23 mouse cellular contexts compared by ENCODE assay signal in genomic region chr19:19564657-19565056, GRCm38 (mm10).
DNase-seq lines count a peak whose midpoint lies in the region; ATAC-seq lines count a peak whose summit lies in the region.
"Had no signal": no experiment of that assay in that cellular context is flagged by ENCODE, and none has a peak within 500 bp of the region (broad histone marks: within the 10 kb centered on the region; RNA-seq: fewer than 3 reads in every experiment).

No protein-coding gene starts in this region.

- H3K27ac ChIP-seq in hindbrain, embryonic 13.5 days: no peak overlapping the region
- no peak overlapping the region for H3K27ac ChIP-seq in hindbrain, embryonic 11.5 days (ENCODE audit: low read depth, low read length)
- no peak overlapping the region for H3K27ac ChIP-seq in hindbrain, embryonic 16.5 days (ENCODE audit: low read depth, low read length)
- H3K27ac ChIP-seq: heart, embryonic 10.5 days; limb, embryonic 13.5 days; liver, embryonic 12.5 days; midbrain, embryonic 12.5 days; neural tube, embryonic 12.5 days had no signal

- no peaks in the 10 kb centered on the region for H3K4me1 ChIP-seq in hindbrain, embryonic 13.5 days (replicated peaks)
- H3K4me1 ChIP-seq in hindbrain, embryonic 11.5 days (replicated peaks; ENCODE audit: control insufficient read depth, insufficient read depth, low read length): no peaks in the 10 kb centered on the region
- H3K4me1 ChIP-seq in hindbrain, embryonic 16.5 days (ENCODE audit: control insufficient read depth, insufficient read depth, low read depth, low read length): no peaks in the 10 kb centered on the region
- H3K4me1 ChIP-seq: heart, embryonic 10.5 days; limb, embryonic 13.5 days; liver, embryonic 12.5 days; midbrain, embryonic 12.5 days; neural tube, embryonic 12.5 days had no signal

- H3K9ac ChIP-seq in hindbrain, embryonic 13.5 days: no peak overlapping the region
- no peak overlapping the region for H3K9ac ChIP-seq in hindbrain, embryonic 11.5 days (ENCODE audit: low read depth, low read length)
- no peak overlapping the region for H3K9ac ChIP-seq in hindbrain, embryonic 16.5 days (ENCODE audit: low read depth, low read length)
- H3K9ac ChIP-seq: limb, embryonic 13.5 days; liver, embryonic 12.5 days; midbrain, embryonic 12.5 days; neural tube, embryonic 12.5 days had no signal

- no peaks in the 10 kb centered on the region for H3K27me3 ChIP-seq in hindbrain, embryonic 13.5 days
- H3K27me3 ChIP-seq in hindbrain, embryonic 11.5 days (ENCODE audit: control insufficient read depth, insufficient read depth, low read length): no peaks in the 10 kb centered on the region
- no peaks in the 10 kb centered on the region for H3K27me3 ChIP-seq in hindbrain, embryonic 16.5 days (replicated peaks; ENCODE audit: control insufficient read depth, insufficient read depth, low read length)
- H3K27me3 ChIP-seq: limb, embryonic 13.5 days; liver, embryonic 12.5 days; midbrain, embryonic 12.5 days; neural tube, embryonic 12.5 days had no signal

- intact Hi-C loops in heart, postnatal 14 days (cut with DNase I): no loop called here

- no peaks in the 10 kb centered on the region for H3K9me3 ChIP-seq in hindbrain, embryonic 13.5 days
- H3K9me3 ChIP-seq in hindbrain, embryonic 11.5 days (ENCODE audit: control insufficient read depth, low read length): no peaks in the 10 kb centered on the region
- H3K9me3 ChIP-seq in hindbrain, embryonic 16.5 days (ENCODE audit: control insufficient read depth, low read length): no peaks in the 10 kb centered on the region
- H3K9me3 ChIP-seq: heart, embryonic 10.5 days; limb, embryonic 13.5 days; liver, embryonic 12.5 days; midbrain, embryonic 12.5 days; neural tube, embryonic 12.5 days had no signal

- 88% methylated on average over 2 of the region's 2 CpGs for WGBS in hindbrain, embryonic 13.5 days
- 89% methylated on average over 2 of the region's 2 CpGs for WGBS in hindbrain, embryonic 11.5 days
- WGBS in hindbrain, embryonic 16.5 days: 64% methylated on average over 2 of the region's 2 CpGs

- ATAC-seq in hindbrain, embryonic 13.5 days (ENCODE audit: low FRiP score): peak; percentile 69
- ATAC-seq in hindbrain, embryonic 11.5 days (ENCODE audit: low FRiP score): no peak
- peak; percentile 88 for ATAC-seq in hindbrain, embryonic 16.5 days
- ATAC-seq: CD4-positive, CD25-positive, alpha-beta regulatory T cell, adult 4 months; intestine, postnatal 0 days; liver, embryonic 12.5 days had no signal

- H3K4me2 ChIP-seq in hindbrain, embryonic 13.5 days: no peak overlapping the region
- no peak overlapping the region for H3K4me2 ChIP-seq in hindbrain, embryonic 11.5 days (replicated peaks; ENCODE audit: low read depth, low read length)
- no peak overlapping the region for H3K4me2 ChIP-seq in hindbrain, embryonic 16.5 days (ENCODE audit: low read length)
- H3K4me2 ChIP-seq: limb, embryonic 13.5 days; liver, embryonic 12.5 days; midbrain, embryonic 12.5 days; neural tube, embryonic 12.5 days had no signal

- H3K4me3 ChIP-seq in hindbrain, embryonic 13.5 days: no peak overlapping the region
- H3K4me3 ChIP-seq in hindbrain, embryonic 11.5 days (ENCODE audit: low read depth, low read length): no peak overlapping the region
- H3K4me3 ChIP-seq in hindbrain, embryonic 16.5 days (ENCODE audit: low read length): no peak overlapping the region
- H3K4me3 ChIP-seq: heart, embryonic 10.5 days; limb, embryonic 13.5 days; liver, embryonic 12.5 days; midbrain, embryonic 12.5 days; neural tube, embryonic 12.5 days had no signal

- no peaks in the 10 kb centered on the region for H3K36me3 ChIP-seq in hindbrain, embryonic 13.5 days
- H3K36me3 ChIP-seq in hindbrain, embryonic 11.5 days (ENCODE audit: control insufficient read depth, insufficient read depth, low read length): no peaks in the 10 kb centered on the region
- no peaks in the 10 kb centered on the region for H3K36me3 ChIP-seq in hindbrain, embryonic 16.5 days (ENCODE audit: control insufficient read depth, insufficient read depth, low read length)
- H3K36me3 ChIP-seq: heart, embryonic 10.5 days; limb, embryonic 13.5 days; liver, embryonic 12.5 days; midbrain, embryonic 12.5 days; neural tube, embryonic 12.5 days had no signal

- no peak for DNase-seq in hindbrain, embryonic 11.5 days (ENCODE audit: low spot score)
- DNase-seq in retina, embryonic 14.5 days (ENCODE audit: low spot score): peak; percentile 3
- DNase-seq in retina, postnatal 1 day: no peak
- no peak for DNase-seq in heart, postnatal 14 days
- DNase-seq in ovary, postnatal 10 days (ENCODE audit: low spot score): no peak
- DNase-seq: adrenal gland, postnatal 25 days; cerebellum, adult 11 months; cerebellum, adult 9-11 months; kidney, postnatal 36 days; layer of hippocampus, postnatal 36 days; lung, adult 2 months; lung, postnatal 14 days; right cerebral cortex, postnatal 14 days; spleen, adult 18-20 months had no signal
